Mouse (Mus musculus): ENCODE data around the gene Col5a1. TPM values are rescaled to one million over a fixed set of nuclear protein-coding genes. Genes with fewer than 3 reads are reported as not detected.

Gene Col5a1
- 100 to 1,000 TPM; 132 to 140 TPM for total RNA-seq (2021)
- long read RNA-seq, experiment 1, full-length matches to known transcripts = 4 of 75 reads
- long read RNA-seq, experiment 1, partial matches to known transcripts = 52 of 75 reads
- long read RNA-seq, experiment 1, other reads (novel, unspliced or antisense) = 19 of 75 reads
- long read RNA-seq, experiment 2, full-length matches to known transcripts = 12 of 125 reads
- long read RNA-seq, experiment 2, partial matches to known transcripts = 77 of 125 reads
- long read RNA-seq, experiment 2, other reads (novel, unspliced or antisense) = 36 of 125 reads

GRCm38 (mm10) chr2:27886148-27886551 lies at the start of gene Col5a1:
Gene Col5a1 (plus strand): TSS chr2:27886425.
- DNase-seq (ENCODE audit: low spot score in 2 of 2) = peak; percentile 52 to 80

DNA sequence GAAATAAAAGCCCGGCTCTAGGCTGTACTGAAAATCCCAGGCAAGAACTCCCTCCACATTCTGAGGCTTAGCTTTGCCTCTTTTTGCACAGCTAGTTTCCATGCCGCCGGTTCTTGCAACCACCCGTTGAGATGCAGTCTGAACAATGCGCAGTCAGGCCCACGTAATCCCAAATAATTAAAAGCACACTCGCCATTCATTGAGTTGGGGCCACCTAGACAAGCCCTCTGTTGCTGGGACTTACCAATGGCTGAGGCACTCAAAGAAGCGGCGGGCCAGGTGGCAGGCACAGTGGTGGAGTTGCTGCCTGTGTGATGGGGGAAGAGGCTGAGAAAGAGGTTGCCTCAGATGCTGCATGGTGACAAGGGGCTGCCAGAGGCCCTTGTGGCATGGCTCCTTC lies 48.1 kb upstream of the Col5a1 start:
- DNase-seq (ENCODE audit: low spot score in 2 of 2) = no peak

- DNase-seq (ENCODE audit: low spot score in 2 of 2) = no peak
Measured at GRCm38 (mm10) chr2:27840890-27841289, 45.3 kb upstream of the Col5a1 start.

- no peak for DNase-seq (ENCODE audit: low spot score in 2 of 2)
Measured at GRCm38 (mm10) chr2:27842893-27843292, 43.3 kb upstream of the Col5a1 start.

DNA sequence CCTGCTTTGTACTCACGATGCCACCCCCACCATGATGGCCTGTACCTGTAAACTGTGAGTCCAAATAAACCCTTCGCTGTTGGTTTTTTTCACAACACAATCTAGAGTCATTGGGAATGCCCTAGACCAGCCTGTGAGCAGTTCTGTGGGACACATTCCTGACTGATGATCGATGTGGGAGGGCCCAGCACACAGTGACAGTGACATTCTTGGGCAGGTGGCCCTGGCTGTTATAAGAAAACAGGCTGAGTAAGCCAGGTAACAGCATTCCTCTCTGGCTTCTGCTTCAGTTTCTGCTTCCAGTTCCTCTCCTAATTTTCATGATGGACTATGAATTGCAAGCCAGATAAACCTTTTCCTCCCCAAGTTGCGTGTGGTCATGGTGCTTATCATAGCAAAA lies 41.3 kb upstream of the Col5a1 start:
- no peak for DNase-seq (ENCODE audit: low spot score in 2 of 2)

- no peak for DNase-seq (ENCODE audit: low spot score in 2 of 2)
Measured at GRCm38 (mm10) chr2:27847001-27847400, 39.2 kb upstream of the Col5a1 start.

- no peak for DNase-seq (ENCODE audit: low spot score in 2 of 2)
Measured at GRCm38 (mm10) chr2:27847851-27848435, 38.3 kb upstream of the Col5a1 start.

DNA sequence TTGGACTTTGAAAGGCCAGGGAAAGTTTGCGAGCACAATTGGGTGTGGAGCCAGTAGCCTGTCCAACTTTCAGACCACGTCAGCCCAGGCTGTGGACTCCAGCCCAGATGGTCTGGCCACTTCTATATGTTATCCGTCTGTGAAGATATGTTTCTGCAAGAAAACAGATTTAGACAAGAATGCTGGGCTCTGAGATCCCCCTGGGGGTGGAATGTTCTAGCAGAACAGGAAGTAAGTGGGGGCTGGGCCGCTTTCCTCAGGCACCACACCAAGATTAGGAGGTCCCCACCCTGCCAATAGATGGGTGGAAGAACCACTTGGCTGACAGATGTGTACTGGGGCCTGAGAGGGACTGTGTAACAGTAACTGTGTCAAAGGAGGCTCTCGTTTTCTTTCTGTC lies 37.8 kb upstream of the Col5a1 start:
- no peak for DNase-seq (ENCODE audit: low spot score in 2 of 2)

DNA sequence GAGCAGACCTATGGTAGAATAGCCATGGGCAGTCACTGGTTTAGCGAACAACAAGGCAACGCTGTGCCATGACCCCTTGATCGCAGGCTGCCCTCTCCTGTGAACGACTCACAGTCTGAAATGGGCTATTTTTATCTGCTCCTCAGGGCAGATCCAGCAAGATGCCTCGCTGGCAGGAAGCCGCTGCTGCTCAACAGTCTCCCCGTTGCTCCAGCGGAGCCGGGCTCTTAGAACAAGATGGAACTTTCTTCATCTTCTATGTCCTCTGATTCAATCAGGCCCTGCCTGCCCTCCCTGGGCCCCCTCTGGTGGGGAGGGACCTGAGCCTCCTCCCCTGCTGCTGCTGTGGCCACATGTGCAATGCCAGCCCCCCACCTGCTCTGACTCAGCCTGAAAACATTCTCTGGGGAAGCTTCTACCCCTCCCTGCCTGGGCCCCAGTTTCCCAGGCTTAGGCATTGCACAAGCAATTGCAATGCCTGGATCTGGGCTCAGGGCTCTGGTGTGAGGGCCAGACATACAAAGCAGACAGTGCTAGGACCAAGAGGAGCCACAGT lies 27.8 kb upstream of the Col5a1 start:
- peak; percentile 24 to 42 for DNase-seq (ENCODE audit: low spot score in 2 of 2)

DNA sequence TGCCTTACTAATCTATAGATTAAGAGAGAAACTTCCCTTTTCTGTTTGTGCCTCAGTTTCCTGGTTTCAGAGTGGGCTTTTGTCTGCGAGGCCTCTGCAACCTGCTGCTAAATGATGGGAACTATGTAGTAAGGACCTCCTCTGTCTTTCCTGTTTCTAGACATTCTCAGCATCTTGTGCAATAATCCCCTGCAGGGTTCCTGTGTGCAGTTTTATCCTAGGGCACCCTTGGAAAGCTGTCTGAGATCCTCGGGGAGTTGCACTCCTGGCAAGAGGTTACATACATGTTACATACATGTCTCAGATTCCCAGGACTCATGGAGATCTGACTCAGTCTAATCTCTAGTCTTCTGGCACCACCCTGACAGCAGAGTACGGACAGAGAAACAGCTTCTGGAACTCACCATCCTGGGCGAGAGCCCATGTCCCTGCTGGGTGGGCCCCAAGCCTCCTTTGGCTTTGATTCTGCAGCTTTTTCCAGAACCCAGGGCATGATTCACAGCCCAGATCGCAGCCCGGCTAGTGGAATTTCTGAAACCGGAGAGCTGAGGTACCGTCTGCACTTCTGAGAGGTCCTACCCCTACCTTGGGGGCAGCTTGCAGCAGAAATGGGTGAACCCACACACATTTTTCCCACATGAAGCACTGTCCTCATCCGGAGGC lies 24.5 kb upstream of the Col5a1 start:
- DNase-seq (ENCODE audit: low spot score in 2 of 2) = no peak

- DNase-seq (ENCODE audit: low spot score in 2 of 2) = no peak
Measured at GRCm38 (mm10) chr2:27864491-27865365, 21.5 kb upstream of the Col5a1 start.

- no peak for DNase-seq (ENCODE audit: low spot score in 2 of 2)
Measured at GRCm38 (mm10) chr2:27870586-27870985, 15.6 kb upstream of the Col5a1 start.

- DNase-seq (ENCODE audit: low spot score in 2 of 2) = no peak
Measured at GRCm38 (mm10) chr2:27871056-27871455, 15.2 kb upstream of the Col5a1 start.

DNA sequence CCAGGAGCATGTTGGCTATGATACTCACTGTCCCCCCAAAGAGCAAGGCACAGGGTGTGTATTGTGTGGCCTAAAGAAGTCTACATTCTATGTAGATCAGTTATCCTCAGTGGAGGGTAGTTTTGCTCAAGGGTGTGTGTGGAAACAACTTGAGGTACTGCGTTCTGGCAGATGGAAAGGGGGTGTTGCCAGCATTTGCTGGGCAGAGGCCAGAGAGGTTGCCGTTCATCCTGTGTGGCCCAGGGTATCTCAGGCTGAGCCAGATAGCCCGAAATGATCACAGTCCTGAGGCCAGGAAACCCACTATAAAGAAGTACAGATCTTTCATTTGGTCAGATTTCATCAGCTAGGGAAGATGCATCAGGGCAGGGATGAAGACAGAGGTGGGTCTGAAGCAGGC lies 13.9 kb upstream of the Col5a1 start:
- no peak for DNase-seq (ENCODE audit: low spot score in 2 of 2)

GRCm38 (mm10) chr2:27873030-27873429 lies 13.2 kb upstream of the Col5a1 start:
- no peak for DNase-seq (ENCODE audit: low spot score in 2 of 2)

GRCm38 (mm10) chr2:27874596-27874995 lies 11.6 kb upstream of the Col5a1 start:
- DNase-seq (ENCODE audit: low spot score in 2 of 2) = no peak

GRCm38 (mm10) chr2:27875231-27875630 lies 11.0 kb upstream of the Col5a1 start:
- DNase-seq (ENCODE audit: low spot score in 2 of 2) = no peak

DNA sequence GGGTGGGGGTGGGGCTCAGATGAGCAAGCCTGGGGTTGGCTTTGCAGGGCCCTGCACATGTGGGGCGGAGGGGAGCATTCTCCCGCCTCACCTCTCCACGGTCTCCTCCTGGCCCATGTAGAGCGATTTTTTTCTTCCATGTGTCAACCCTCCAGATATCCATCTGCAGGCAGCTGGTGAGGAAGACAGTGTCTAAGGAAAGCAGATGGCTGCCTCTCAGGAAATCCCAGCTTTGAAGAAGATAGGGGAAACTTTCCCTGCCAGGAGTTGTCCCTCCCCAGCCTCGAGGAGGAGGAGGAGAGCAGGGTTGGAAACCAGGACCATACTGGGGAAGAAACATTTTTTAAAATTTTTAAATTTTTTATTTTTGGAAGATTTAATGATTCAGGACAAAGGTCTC lies 10.4 kb upstream of the Col5a1 start:
- DNase-seq (ENCODE audit: low spot score in 2 of 2) = no peak

DNA sequence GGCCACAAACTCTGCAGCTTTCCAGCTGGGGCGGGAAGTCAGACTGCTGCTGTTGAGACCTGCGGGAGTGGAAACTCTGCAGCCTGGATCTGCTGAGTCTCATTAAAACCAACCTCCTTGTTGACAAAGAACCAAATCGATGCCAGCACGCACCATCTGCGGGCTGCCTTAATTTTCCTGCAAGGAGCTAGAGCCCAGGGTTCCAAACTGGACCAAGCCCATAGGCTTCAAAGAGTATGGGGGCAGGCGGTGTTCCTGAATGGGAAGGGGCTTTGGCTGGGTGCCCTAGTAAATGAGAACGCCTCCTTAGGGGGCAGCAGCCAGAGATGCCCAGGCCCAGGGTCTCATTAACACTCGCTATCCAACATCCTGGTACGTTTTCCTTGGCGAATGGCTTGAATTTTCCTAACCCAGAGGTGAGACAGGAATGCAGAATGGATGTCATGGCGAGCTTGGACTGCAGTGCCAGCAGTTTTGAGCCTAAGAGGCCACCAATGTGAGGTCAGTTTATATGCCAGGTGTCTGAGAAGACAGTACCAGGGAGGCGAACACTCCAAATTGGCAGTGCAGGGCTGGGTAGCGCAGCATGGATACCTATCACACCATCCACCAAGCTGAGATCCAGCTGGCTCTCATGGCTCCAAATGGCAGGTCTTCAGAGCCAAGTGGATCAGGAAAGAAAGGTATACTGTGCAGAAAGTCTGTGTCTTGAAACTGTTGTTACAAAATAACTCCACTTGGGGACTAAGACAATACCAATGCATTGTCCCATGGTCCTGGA lies 9.3 kb upstream of the Col5a1 start:
- DNase-seq (ENCODE audit: low spot score in 2 of 2) = no peak

- no peak for DNase-seq (ENCODE audit: low spot score in 2 of 2)
Measured at GRCm38 (mm10) chr2:27878066-27878465, 8.2 kb upstream of the Col5a1 start.
